Mouse (Mus musculus) stomach, postnatal 0 days (tissue): ENCODE results near the gene Susd1.

Experiments used
- CTCF ChIP-seq: IDR thresholded peaks from 2 replicates; pipeline ENCODE4 v1.5.1; 2016; ENCODE audit warnings: antibody characterized with exemption, low read depth, mild to moderate bottlenecking, moderate library complexity
- EP300 ChIP-seq: optimal IDR thresholded peaks from 2 replicates; pipeline ENCODE3; 2016; ENCODE audit warnings: antibody characterized with exemption

DNA sequence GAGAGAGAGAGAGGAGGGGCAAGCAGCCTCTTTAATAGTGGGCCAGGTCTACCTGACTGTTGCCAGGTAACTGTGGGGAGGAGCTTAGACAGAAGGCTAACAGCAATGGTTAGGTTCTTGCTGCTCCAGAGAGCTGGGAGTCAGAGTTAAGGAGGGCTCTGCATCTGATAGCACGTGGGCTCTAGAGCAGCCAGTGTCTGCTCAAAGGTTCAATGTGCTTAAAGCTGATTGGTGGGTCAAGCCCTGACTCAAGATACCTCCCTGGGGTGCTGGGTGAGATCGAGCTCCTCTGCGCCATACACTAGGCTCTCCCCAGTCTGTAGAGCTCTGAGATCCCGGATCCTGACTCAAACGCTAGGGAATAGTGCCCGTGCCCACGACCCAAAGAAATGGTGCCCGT lies 136.0 kb downstream of the Susd1 start:
- TF ChIP-seq CTCF (no peak), EP300 (no peak)
